In the genomic region with DNA sequence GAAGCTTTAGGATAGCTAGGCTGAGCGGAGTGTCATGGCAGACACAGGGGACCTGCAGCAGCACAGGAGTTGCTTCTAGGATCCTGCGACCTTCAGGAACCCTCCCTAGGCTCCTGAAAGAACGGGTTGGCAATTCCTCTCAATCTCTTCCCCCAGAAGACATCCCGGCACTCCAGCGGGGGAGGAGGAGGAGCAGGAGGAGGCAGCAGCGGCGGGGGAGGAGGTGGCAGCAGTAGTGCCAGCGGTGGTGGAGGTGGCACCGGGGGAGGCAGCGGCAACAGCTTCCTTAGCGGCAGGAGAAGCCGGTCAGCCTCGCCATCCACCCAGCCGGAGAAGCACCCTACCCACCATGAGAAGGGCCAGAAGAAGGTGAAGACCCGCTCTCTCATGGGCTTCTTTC, we compare ENCODE assay signal across 11 mouse cellular contexts. TPM values are rescaled to one million over a fixed set of nuclear protein-coding genes. Genes with fewer than 3 reads are reported as not detected.
A peak's percentile ranks its signal among the peaks of the same experiment; 100 is the strongest.
DNase-seq lines count a peak whose midpoint lies in the region; ATAC-seq and TF ChIP-seq lines count a peak whose summit lies in the region.
"Had no signal": no experiment of that assay in that cellular context is flagged by ENCODE, and none has a peak within 500 bp of the region (broad histone marks: within the 10 kb centered on the region; RNA-seq: fewer than 3 reads in every experiment).

No protein-coding gene starts in this region.

- H3K27me3 ChIP-seq in heart, embryonic 13.5 days (replicated peaks): no peaks in the 10 kb centered on the region
- H3K27me3 ChIP-seq in lung, postnatal 0 days (replicated peaks; ENCODE audit: insufficient read depth, low read length): no peaks in the 10 kb centered on the region
- no peaks in the 10 kb centered on the region for H3K27me3 ChIP-seq in forebrain, embryonic 13.5 days
- H3K27me3 ChIP-seq in stomach, postnatal 0 days (ENCODE audit: control insufficient read depth, insufficient read depth, low read length): no peaks in the 10 kb centered on the region

- WGBS in heart, embryonic 13.5 days: 35% methylated on average over 15 of the region's 15 CpGs
- WGBS in lung, postnatal 0 days: 43% methylated on average over 15 of the region's 15 CpGs
- 43% methylated on average over 15 of the region's 15 CpGs for WGBS in forebrain, embryonic 13.5 days
- WGBS in stomach, postnatal 0 days: 62% methylated on average over 15 of the region's 15 CpGs

- no peak for ATAC-seq in heart, embryonic 13.5 days (ENCODE audit: extremely low read depth, insufficient number of reproducible peaks, low FRiP score, low TSS enrichment)
- ATAC-seq in lung, postnatal 0 days: no peak
- no peak for ATAC-seq in forebrain, embryonic 13.5 days
- ATAC-seq in stomach, postnatal 0 days (ENCODE audit: low FRiP score, low TSS enrichment): no peak

- peak overlapping the region; percentile 11; the same call in 1 of the 2 replicates for H3K4me3 ChIP-seq in heart, embryonic 13.5 days
- H3K4me3 ChIP-seq in lung, postnatal 0 days (ENCODE audit: low read depth, low read length): no peak overlapping the region
- H3K4me3 ChIP-seq in forebrain, embryonic 13.5 days: no peak overlapping the region
- H3K4me3 ChIP-seq in stomach, postnatal 0 days (ENCODE audit: low read depth, low read length): no peak overlapping the region
- H3K4me3 ChIP-seq: erythroblast, embryonic 14.5 days had no signal

- TF ChIP-seq EP300 in lung, postnatal 0 days (IDR thresholded peaks at IDR 0.05): no peak
- TF ChIP-seq EP300 in stomach, postnatal 0 days (optimal IDR thresholded peaks at IDR 0.05): no peak

- peaks cover 50% of the 10 kb centered on the region for H3K4me1 ChIP-seq in heart, embryonic 13.5 days
- H3K4me1 ChIP-seq in lung, postnatal 0 days (ENCODE audit: insufficient read depth, low read depth, low read length): peaks cover 2% of the 10 kb centered on the region; the same call in 1 of the 2 replicates
- H3K4me1 ChIP-seq in forebrain, embryonic 13.5 days: peaks cover 41% of the 10 kb centered on the region
- H3K4me1 ChIP-seq in stomach, postnatal 0 days (replicated peaks; ENCODE audit: control insufficient read depth, insufficient read depth): no peaks in the 10 kb centered on the region

- no peaks in the 10 kb centered on the region for H3K9me3 ChIP-seq in heart, embryonic 13.5 days
- H3K9me3 ChIP-seq in lung, postnatal 0 days (ENCODE audit: low read length): no peaks in the 10 kb centered on the region
- H3K9me3 ChIP-seq in forebrain, embryonic 13.5 days (replicated peaks): no peaks in the 10 kb centered on the region
- no peaks in the 10 kb centered on the region for H3K9me3 ChIP-seq in stomach, postnatal 0 days (ENCODE audit: control insufficient read depth, low read length)

- H3K4me2 ChIP-seq in heart, embryonic 13.5 days: peak overlapping the region; percentile 70
- no peak overlapping the region for H3K4me2 ChIP-seq in lung, postnatal 0 days (replicated peaks; ENCODE audit: low read depth, low read length)
- H3K4me2 ChIP-seq in forebrain, embryonic 13.5 days: peak overlapping the region; percentile 17; the same call in 1 of the 2 replicates
- H3K4me2 ChIP-seq in stomach, postnatal 0 days (replicated peaks; ENCODE audit: low read depth): no peak overlapping the region

- DNase-seq in heart, adult 8-10 months (ENCODE audit: low spot score): no peak
- no peak for DNase-seq in lung, postnatal 0 days (ENCODE audit: low spot score)
- no peak for DNase-seq in lung, postnatal 14 days
- no peak for DNase-seq in stomach, postnatal 0 days (ENCODE audit: low spot score)
- no peak for DNase-seq in layer of hippocampus, adult 9-11 months
- DNase-seq in layer of hippocampus, postnatal 36 days: no peak
- DNase-seq: thymus, adult 2 months had no signal

- H3K27ac ChIP-seq in heart, embryonic 13.5 days (replicated peaks): peak overlapping the region; percentile 94
- peak overlapping the region; percentile 47; the same call in 1 of the 2 replicates for H3K27ac ChIP-seq in lung, postnatal 0 days (ENCODE audit: low read length)
- H3K27ac ChIP-seq in forebrain, embryonic 13.5 days: peak overlapping the region; percentile 74
- peak overlapping the region; percentile 25; the same call in 1 of the 2 replicates for H3K27ac ChIP-seq in stomach, postnatal 0 days (replicated peaks)

- H3K36me3 ChIP-seq in heart, embryonic 13.5 days: peaks cover 89% of the 10 kb centered on the region
- peaks cover 13% of the 10 kb centered on the region for H3K36me3 ChIP-seq in lung, postnatal 0 days (ENCODE audit: insufficient read depth, low read length)
- H3K36me3 ChIP-seq in forebrain, embryonic 13.5 days (ENCODE audit: poor library complexity, severe bottlenecking): peaks cover 89% of the 10 kb centered on the region
- H3K36me3 ChIP-seq in stomach, postnatal 0 days (ENCODE audit: control insufficient read depth, insufficient read depth, low read length): peaks cover 17% of the 10 kb centered on the region

- TF ChIP-seq CTCF in lung, postnatal 0 days (IDR thresholded peaks at IDR 0.05): no peak
- TF ChIP-seq CTCF in stomach, postnatal 0 days (IDR thresholded peaks at IDR 0.05; ENCODE audit: low read depth): no peak

- peak overlapping the region; percentile 76 for H3K9ac ChIP-seq in heart, embryonic 13.5 days
- H3K9ac ChIP-seq in lung, postnatal 0 days (replicated peaks; ENCODE audit: low read depth): no peak overlapping the region
- H3K9ac ChIP-seq in forebrain, embryonic 13.5 days: peak overlapping the region; percentile 38
- no peak overlapping the region for H3K9ac ChIP-seq in stomach, postnatal 0 days (ENCODE audit: low read length)

RNA-seq across cellular contexts. Expression of a gene that starts 6.1 kb away (rescaled TPM):
- polyA plus RNA-seq in heart, embryonic 13.5 days (2015; fragmentation: Nextera tagmentation; extraction: Ambion mirVana): 1.7 and 1.9 TPM in 2 replicates
- total RNA-seq in heart, adult 8-10 months (2022): 10 to 100 TPM; 68.8 to 84.0 (median 69.8) TPM
- 3.0 and 3.5 TPM in 2 replicates for polyA plus RNA-seq in lung, postnatal 0 days (2015; fragmentation: Nextera tagmentation; extraction: Ambion mirVana)
- polyA plus RNA-seq in forebrain, embryonic 13.5 days (2015; fragmentation: Nextera tagmentation; extraction: Ambion mirVana): 3.2 and 3.5 TPM in 2 replicates
- 1.1 TPM in 2 replicates for polyA plus RNA-seq in stomach, postnatal 0 days (2015; fragmentation: Nextera tagmentation; extraction: Ambion mirVana)
- 100 to 1,000 TPM; 105 to 110 TPM for total RNA-seq in layer of hippocampus, postnatal 36 days (2021)

RNA-seq across cellular contexts. Expression of a gene that starts 16.4 kb away (rescaled TPM):
- 44.1 and 53.7 TPM in 2 replicates for polyA plus RNA-seq in heart, embryonic 13.5 days (2015; fragmentation: Nextera tagmentation; extraction: Ambion mirVana)
- total RNA-seq in heart, adult 8-10 months (2022): 100 to 1,000 TPM; 133 to 158 (median 141) TPM
- 59.1 and 63.8 TPM in 2 replicates for polyA plus RNA-seq in lung, postnatal 0 days (2015; fragmentation: Nextera tagmentation; extraction: Ambion mirVana)
- polyA plus RNA-seq in forebrain, embryonic 13.5 days (2015; fragmentation: Nextera tagmentation; extraction: Ambion mirVana): 12.8 and 17.3 TPM in 2 replicates
- 44.2 TPM in 2 replicates for polyA plus RNA-seq in stomach, postnatal 0 days (2015; fragmentation: Nextera tagmentation; extraction: Ambion mirVana)
- 10 to 100 TPM; 52.8 to 58.2 TPM for total RNA-seq in layer of hippocampus, postnatal 36 days (2021)
- polyA plus RNA-seq: erythroblast, embryonic 14.5 days had no signal

RNA-seq across cellular contexts. Expression of a gene that starts 31.0 kb away (rescaled TPM):
- 10.5 and 11.0 TPM in 2 replicates for polyA plus RNA-seq in heart, embryonic 13.5 days (2015; fragmentation: Nextera tagmentation; extraction: Ambion mirVana)
- 1 to 10 TPM; 4.6 to 6.3 (median 5.3) TPM for total RNA-seq in heart, adult 8-10 months (2022)
- polyA plus RNA-seq in lung, postnatal 0 days (2015; fragmentation: Nextera tagmentation; extraction: Ambion mirVana): 10.5 TPM in 2 replicates
- 21.5 and 22.9 TPM in 2 replicates for polyA plus RNA-seq in forebrain, embryonic 13.5 days (2015; fragmentation: Nextera tagmentation; extraction: Ambion mirVana)
- 5.9 and 6.6 TPM in 2 replicates for polyA plus RNA-seq in stomach, postnatal 0 days (2015; fragmentation: Nextera tagmentation; extraction: Ambion mirVana)
- total RNA-seq in layer of hippocampus, postnatal 36 days (2021): 10 to 100 TPM; 23.5 to 30.6 TPM

RNA-seq across cellular contexts. Expression of a gene that starts 33.9 kb away (rescaled TPM):
- 371 and 445 TPM in 2 replicates for polyA plus RNA-seq in heart, embryonic 13.5 days (2015; fragmentation: Nextera tagmentation; extraction: Ambion mirVana)
- total RNA-seq in heart, adult 8-10 months (2022): 100 to 1,000 TPM; 145 to 154 (median 150) TPM
- polyA plus RNA-seq in lung, postnatal 0 days (2015; fragmentation: Nextera tagmentation; extraction: Ambion mirVana): 350 and 419 TPM in 2 replicates
- 559 and 571 TPM in 2 replicates for polyA plus RNA-seq in forebrain, embryonic 13.5 days (2015; fragmentation: Nextera tagmentation; extraction: Ambion mirVana)
- 405 and 438 TPM in 2 replicates for polyA plus RNA-seq in stomach, postnatal 0 days (2015; fragmentation: Nextera tagmentation; extraction: Ambion mirVana)
- total RNA-seq in layer of hippocampus, postnatal 36 days (2021): 100 to 1,000 TPM; 125 to 129 TPM

RNA-seq across cellular contexts. Expression of a gene that starts 39.8 kb away (rescaled TPM):
- polyA plus RNA-seq in heart, embryonic 13.5 days (2015; fragmentation: Nextera tagmentation; extraction: Ambion mirVana): 1.1 and 1.4 TPM in 2 replicates
- 1 to 10 TPM in 3 of 4 experiments, under 1 TPM in 1; 0.92 to 1.7 (median 1.2) TPM for total RNA-seq in heart, adult 8-10 months (2022)
- 3.5 and 4.1 TPM in 2 replicates for polyA plus RNA-seq in lung, postnatal 0 days (2015; fragmentation: Nextera tagmentation; extraction: Ambion mirVana)
- polyA plus RNA-seq in forebrain, embryonic 13.5 days (2015; fragmentation: Nextera tagmentation; extraction: Ambion mirVana): 3.5 and 3.9 TPM in 2 replicates
- polyA plus RNA-seq in stomach, postnatal 0 days (2015; fragmentation: Nextera tagmentation; extraction: Ambion mirVana): 9.7 and 10.8 TPM in 2 replicates
- total RNA-seq in layer of hippocampus, postnatal 36 days (2021): 10 to 100 TPM; 33.6 to 34.2 TPM
- total RNA-seq: MEL had no signal

Comparison
In these comparisons a context has a peak if more than half of its experiments do, and no peak if none do; other contexts are left out.
1. H3K27ac ChIP-seq: peak in every context shown above with its lines; median percentile 94 in heart, embryonic 13.5 days; 74 in forebrain, embryonic 13.5 days; 47 in lung, postnatal 0 days; 25 in stomach, postnatal 0 days.
2. H3K4me2 ChIP-seq: peak in heart, embryonic 13.5 days (single experiment) and forebrain, embryonic 13.5 days (single experiment); none in lung, postnatal 0 days (single experiment) and stomach, postnatal 0 days (single experiment).
3. H3K9ac ChIP-seq: peak in heart, embryonic 13.5 days (single experiment) and forebrain, embryonic 13.5 days (single experiment); none in lung, postnatal 0 days (single experiment) and stomach, postnatal 0 days (single experiment).